Mouse (Mus musculus): Measurements from ENCODE around the gene Pm20d1. TPM values are rescaled to one million over a fixed set of nuclear protein-coding genes. Genes with fewer than 3 reads are reported as not detected.

Pm20d1 gene
- total and polyA plus RNA-seq, 3 experiments, result 0.17 to 0.53 (median 0.21) TPM

- dilution Hi-C loops (cut with MboI; ENCODE audit: extremely low pct_ligation_motif_present, extremely low pct_unique_long_range_greater_than_20kb, low sequenced_read_pairs), result no loop called here
- TF ChIP-seq POLR2AphosphoS2 (IDR thresholded peaks at IDR 0.05; ENCODE audit: low read depth, low read length), result no peak
- no peak for TF ChIP-seq BHLHE40 (IDR thresholded peaks at IDR 0.05; ENCODE audit: low read depth, low read length)
- no peak for TF ChIP-seq CHD2 (IDR thresholded peaks at IDR 0.05; ENCODE audit: low read length)
- TF ChIP-seq ETS1 (conservative IDR thresholded peaks at IDR 0.05; ENCODE audit: low read depth, low read length), result no peak
- no peak for TF ChIP-seq ZMIZ1 (IDR thresholded peaks at IDR 0.05; ENCODE audit: low read depth, low read length)
- TF ChIP-seq E2F4 (IDR thresholded peaks at IDR 0.05; ENCODE audit: insufficient replicate concordance, low read depth, low read length), result no peak
- no peak for TF ChIP-seq CTCF (conservative IDR thresholded peaks at IDR 0.05 in 1 of 2, IDR thresholded peaks at IDR 0.05 in 1 of 2; ENCODE audit: low read depth in 2 of 2, low read length in 2 of 2)
- no peak for TF ChIP-seq HCFC1 (IDR thresholded peaks at IDR 0.05; ENCODE audit: low read depth, low read length)
- TF ChIP-seq EP300 (IDR thresholded peaks at IDR 0.05; ENCODE audit: low read length), result no peak
- H3K27me3 ChIP-seq (replicated peaks), result peaks cover 5% of the 10 kb centered on the region
- H3K4me2 ChIP-seq (ENCODE audit: insufficient read depth, low read depth, poor library complexity, severe bottlenecking), result no peak overlapping the region
- no peak overlapping the region for H3K4me3 ChIP-seq (replicated peaks in 1 of 3; ENCODE audit: low read depth in 2 of 3, low read length in 2 of 3, poor library complexity in 1 of 3)
- H3K27ac ChIP-seq (ENCODE audit: insufficient read depth, low read depth), result no peak overlapping the region
- no peaks in the 10 kb centered on the region for H3K36me3 ChIP-seq (replicated peaks in 1 of 2; ENCODE audit: control insufficient read depth in 1 of 2, insufficient read depth in 1 of 2, low read length in 1 of 2)
- DNase-seq (ENCODE audit: extremely low read depth), result no peak
- no peak overlapping the region for H3K9ac ChIP-seq (ENCODE audit: insufficient read depth, low read depth)
- H3K79me2 ChIP-seq (replicated peaks; ENCODE audit: control insufficient read depth, extremely low read depth, insufficient read depth, poor library complexity, severe bottlenecking), result no peaks in the 10 kb centered on the region
- in situ Hi-C loops (cut with MboI; ENCODE audit: low pct_ligation_motif_present, low pct_unique_long_range_greater_than_20kb, low sequenced_read_pairs), result no loop called here
- peaks cover 3 to 11% of the 10 kb centered on the region in 2 experiments for H3K4me1 ChIP-seq (ENCODE audit: control insufficient read depth in 1 of 2, insufficient read depth in 2 of 2)
- no peaks in the 10 kb centered on the region for H3K9me3 ChIP-seq (replicated peaks; ENCODE audit: low read length)
Measured at GRCm38 (mm10) chr1:131801071-131801470, 3.9 kb downstream of the Pm20d1 start.

- no peak overlapping the region for H3K27ac ChIP-seq (ENCODE audit: insufficient read depth, low read depth)
- H3K27me3 ChIP-seq (replicated peaks), result peaks cover 5% of the 10 kb centered on the region
- in situ Hi-C loops (cut with MboI; ENCODE audit: low pct_ligation_motif_present, low pct_unique_long_range_greater_than_20kb, low sequenced_read_pairs) (no loop called here), dilution Hi-C loops (cut with MboI; ENCODE audit: extremely low pct_ligation_motif_present, extremely low pct_unique_long_range_greater_than_20kb, low sequenced_read_pairs) (no loop called here)
- no peak overlapping the region for H3K9ac ChIP-seq (ENCODE audit: insufficient read depth, low read depth)
- no peak overlapping the region for H3K4me3 ChIP-seq (replicated peaks in 1 of 3; ENCODE audit: low read depth in 2 of 3, low read length in 2 of 3, poor library complexity in 1 of 3)
- DNase-seq (ENCODE audit: extremely low read depth), result no peak
- no peak for TF ChIP-seq MAX (IDR thresholded peaks at IDR 0.05; ENCODE audit: low read length)
- TF ChIP-seq CHD2 (IDR thresholded peaks at IDR 0.05; ENCODE audit: low read length), result no peak
- TF ChIP-seq ZKSCAN1 (IDR thresholded peaks at IDR 0.05; ENCODE audit: borderline replicate concordance, low read depth, low read length), result no peak
- TF ChIP-seq ELF1 (IDR thresholded peaks at IDR 0.05; ENCODE audit: low read depth, low read length), result no peak
- TF ChIP-seq PAX5 (IDR thresholded peaks at IDR 0.05; ENCODE audit: low read length), result no peak
- TF ChIP-seq POLR2A (IDR thresholded peaks at IDR 0.05; ENCODE audit: low read depth, low read length), result no peak
- H3K79me2 ChIP-seq (replicated peaks; ENCODE audit: control insufficient read depth, extremely low read depth, insufficient read depth, poor library complexity, severe bottlenecking), result no peaks in the 10 kb centered on the region
- H3K9me3 ChIP-seq (replicated peaks; ENCODE audit: low read length), result no peaks in the 10 kb centered on the region
- H3K4me1 ChIP-seq (ENCODE audit: control insufficient read depth in 1 of 2, insufficient read depth in 2 of 2), result peaks cover 3 to 11% of the 10 kb centered on the region in 2 experiments
- H3K4me2 ChIP-seq (ENCODE audit: insufficient read depth, low read depth, poor library complexity, severe bottlenecking), result no peak overlapping the region
- no peaks in the 10 kb centered on the region for H3K36me3 ChIP-seq (replicated peaks in 1 of 2; ENCODE audit: control insufficient read depth in 1 of 2, insufficient read depth in 1 of 2, low read length in 1 of 2)
Measured at GRCm38 (mm10) chr1:131802652-131803051, 5.5 kb downstream of the Pm20d1 start.

GRCm38 (mm10) chr1:131804166-131804565 is 7.0 kb downstream of the Pm20d1 start:
- H3K27ac ChIP-seq (ENCODE audit: insufficient read depth, low read depth), result no peak overlapping the region
- H3K79me2 ChIP-seq (replicated peaks; ENCODE audit: control insufficient read depth, extremely low read depth, insufficient read depth, poor library complexity, severe bottlenecking), result no peaks in the 10 kb centered on the region
- in situ Hi-C loops (cut with MboI; ENCODE audit: low pct_ligation_motif_present, low pct_unique_long_range_greater_than_20kb, low sequenced_read_pairs) (no loop called here), dilution Hi-C loops (cut with MboI; ENCODE audit: extremely low pct_ligation_motif_present, extremely low pct_unique_long_range_greater_than_20kb, low sequenced_read_pairs) (no loop called here)
- no peak overlapping the region for H3K4me2 ChIP-seq (ENCODE audit: insufficient read depth, low read depth, poor library complexity, severe bottlenecking)
- H3K36me3 ChIP-seq (replicated peaks in 1 of 2; ENCODE audit: control insufficient read depth in 1 of 2, insufficient read depth in 1 of 2, low read length in 1 of 2), result no peaks in the 10 kb centered on the region
- no peaks in the 10 kb centered on the region for H3K9me3 ChIP-seq (replicated peaks; ENCODE audit: low read length)
- H3K9ac ChIP-seq (ENCODE audit: insufficient read depth, low read depth), result no peak overlapping the region
- DNase-seq (ENCODE audit: extremely low read depth), result no peak
- H3K4me3 ChIP-seq (replicated peaks in 1 of 3; ENCODE audit: low read depth in 2 of 3, low read length in 2 of 3, poor library complexity in 1 of 3), result no peak overlapping the region
- H3K27me3 ChIP-seq (replicated peaks), result peaks cover 3% of the 10 kb centered on the region
- peaks cover 3 to 11% of the 10 kb centered on the region in 2 experiments for H3K4me1 ChIP-seq (ENCODE audit: control insufficient read depth in 1 of 2, insufficient read depth in 2 of 2)
- TF ChIP-seq HCFC1 (IDR thresholded peaks at IDR 0.05; ENCODE audit: low read depth, low read length) (no peak), ZMIZ1 (IDR thresholded peaks at IDR 0.05; ENCODE audit: low read depth, low read length) (no peak), USF2 (conservative IDR thresholded peaks at IDR 0.05; ENCODE audit: low read depth, low read length) (no peak), ELF1 (IDR thresholded peaks at IDR 0.05; ENCODE audit: low read depth, low read length) (no peak), JUND (conservative IDR thresholded peaks at IDR 0.05; ENCODE audit: low read depth, low read length) (no peak), ZC3H11A (IDR thresholded peaks at IDR 0.05; ENCODE audit: low read depth, low read length) (no peak), PAX5 (IDR thresholded peaks at IDR 0.05; ENCODE audit: low read length) (no peak), ZKSCAN1 (IDR thresholded peaks at IDR 0.05; ENCODE audit: borderline replicate concordance, low read depth, low read length) (no peak), MAZ (IDR thresholded peaks at IDR 0.05; ENCODE audit: low read depth, low read length) (no peak), EP300 (IDR thresholded peaks at IDR 0.05; ENCODE audit: low read length) (no peak), MAFK (IDR thresholded peaks at IDR 0.05; ENCODE audit: insufficient replicate concordance, low read length) (no peak), UBTF (IDR thresholded peaks at IDR 0.05; ENCODE audit: low read depth, low read length) (no peak), SMC3 (IDR thresholded peaks at IDR 0.05; ENCODE audit: low read depth, low read length) (no peak), NRF1 (IDR thresholded peaks at IDR 0.05; ENCODE audit: low read depth, low read length) (no peak), MEF2A (IDR thresholded peaks at IDR 0.05; ENCODE audit: borderline replicate concordance, low read depth, low read length) (no peak), RCOR1 (conservative IDR thresholded peaks at IDR 0.05; ENCODE audit: low read depth, low read length) (no peak), BHLHE40 (IDR thresholded peaks at IDR 0.05; ENCODE audit: low read depth, low read length) (no peak)
